Mouse (Mus musculus) mammary gland, adult 2 months (tissue): ENCODE data around the gene Usb1. TPM values are rescaled to one million over a fixed set of nuclear protein-coding genes. Genes with fewer than 3 reads are reported as not detected.

Experiments used
- polyA plus RNA-seq: library from polyadenylated mRNA; depleted of rRNA; stranded (reverse); fragments of >200 nt; gene quantifications from 2 replicates; pipeline ENCODE4 v1.2.3, GENCODE M21; 2012; ENCODE audit warnings: low replicate concordance; rRNA removed

Gene Usb1
- 28.7 and 33.4 TPM in 2 replicates for polyA plus RNA-seq

GRCm38 (mm10) chr8:95331720-95332436, at the start of gene Usb1, which contains the start of gene Zfp319:
Gene Usb1 (plus strand): TSS chr8:95332284.
Gene Zfp319 (minus strand): TSS chr8:95331950.

GRCm38 (mm10) chr8:95306431-95306830, 25.7 kb upstream of the Usb1 start, which contains the start of gene Cngb1:
Gene Cngb1 (minus strand): TSS chr8:95306585.

GRCm38 (mm10) chr8:95310342-95310970, 21.6 kb upstream of the Usb1 start, which contains the start of gene Tepp:
Gene Tepp (plus strand): TSS chr8:95310566.

GRCm38 (mm10) chr8:95352151-95352870, 20.2 kb downstream of the Usb1 start, which contains the start of gene Mmp15:
Gene Mmp15 (plus strand): TSS chr8:95352268.

Other genes with a start within 250 kb of the Usb1 start
- gene Kifc3, start 129.5 kb upstream of the Usb1 start, polyA plus RNA-seq = 27.6 and 44.8 TPM in 2 replicates
- 1.0 and 1.2 TPM in 2 replicates for gene Cngb1, start 25.7 kb upstream of the Usb1 start, polyA plus RNA-seq
- 0.30 TPM in 1 of 2 replicates, not detected in the other for gene Tepp, start 21.7 kb upstream of the Usb1 start, polyA plus RNA-seq
- gene Zfp319, start 334 bp upstream of the Usb1 start, polyA plus RNA-seq = 9.5 and 16.2 TPM in 2 replicates
- 32.1 and 55.1 TPM in 2 replicates for gene Mmp15, start 20.0 kb downstream of the Usb1 start, polyA plus RNA-seq
- gene Cfap20, start 102.6 kb downstream of the Usb1 start, polyA plus RNA-seq = 38.6 and 45.7 TPM in 2 replicates
- 12.8 and 28.3 TPM in 2 replicates for gene Csnk2a2, start 157.8 kb downstream of the Usb1 start, polyA plus RNA-seq
- not detected in 2 replicates for gene Ccdc113, start 201.8 kb downstream of the Usb1 start, polyA plus RNA-seq
- not detected in 2 replicates for gene Prss54, start 244.1 kb downstream of the Usb1 start, polyA plus RNA-seq